Mouse (Mus musculus) brain, embryonic 14.5 days (tissue): ENCODE measurements around the gene Tmem218.

Experiments used
- CTCF ChIP-seq: fragments of 200-500 bp; IDR thresholded peaks from 2 replicates; pipeline ENCODE4 v1.5.1; 2012; ENCODE audit warnings: inconsistent platforms, mild to moderate bottlenecking, moderate library complexity, borderline replicate concordance; ENCODE audit not compliant: insufficient read depth, insufficient read length; ENCODE audit errors: extremely low read depth
- POLR2A ChIP-seq: fragments of 200-500 bp; IDR thresholded peaks from 2 replicates; pipeline ENCODE4 v1.6.1; 2012; ENCODE audit warnings: mild to moderate bottlenecking, inconsistent platforms, borderline replicate concordance; ENCODE audit not compliant: poor library complexity, insufficient read depth, insufficient read length, severe bottlenecking; ENCODE audit errors: extremely low read depth

DNA sequence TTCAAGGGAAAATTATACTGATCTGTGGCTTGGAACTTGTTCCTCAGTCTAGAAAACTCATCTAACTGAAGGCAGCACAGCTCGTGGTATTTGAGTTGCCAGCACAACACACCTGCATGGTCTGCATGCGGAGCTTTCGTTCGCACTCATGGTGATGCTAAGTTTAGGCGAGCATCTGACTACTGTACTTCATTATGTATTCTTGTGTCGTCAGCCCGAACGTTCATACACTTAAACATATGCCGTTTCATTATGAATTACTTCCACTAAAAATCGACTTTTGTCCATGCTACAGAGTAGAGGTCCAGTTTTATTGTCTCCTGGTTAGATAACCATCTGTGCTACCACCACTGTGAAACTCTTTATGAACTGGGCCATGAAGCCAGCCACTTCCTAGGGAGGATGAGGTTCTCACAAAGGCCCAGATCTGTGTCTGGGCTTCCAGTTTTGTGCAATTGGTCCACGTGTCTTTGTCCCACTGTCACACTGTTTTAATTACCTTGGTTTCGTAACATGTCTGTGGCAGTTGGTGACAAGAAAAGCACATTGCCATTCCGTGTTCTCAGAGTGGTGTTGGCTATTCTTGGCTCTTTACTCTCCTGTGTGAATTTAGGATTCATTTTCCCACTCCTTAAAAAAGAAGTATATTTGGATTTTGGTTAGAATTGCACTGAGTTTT is 5.2 kb downstream of the Tmem218 start:
- TF ChIP-seq POLR2A (no peak), CTCF (no peak)
